Mouse (Mus musculus) retina, adult 2 months (tissue): ENCODE data around the gene Rad17.

Experiments
- DNase-seq: peaks from one replicate; pipeline ENCODE4 v3.0.0-alpha.2; 2012; ENCODE audit warnings: low read depth, low spot score

The Rad17 gene

DNA sequence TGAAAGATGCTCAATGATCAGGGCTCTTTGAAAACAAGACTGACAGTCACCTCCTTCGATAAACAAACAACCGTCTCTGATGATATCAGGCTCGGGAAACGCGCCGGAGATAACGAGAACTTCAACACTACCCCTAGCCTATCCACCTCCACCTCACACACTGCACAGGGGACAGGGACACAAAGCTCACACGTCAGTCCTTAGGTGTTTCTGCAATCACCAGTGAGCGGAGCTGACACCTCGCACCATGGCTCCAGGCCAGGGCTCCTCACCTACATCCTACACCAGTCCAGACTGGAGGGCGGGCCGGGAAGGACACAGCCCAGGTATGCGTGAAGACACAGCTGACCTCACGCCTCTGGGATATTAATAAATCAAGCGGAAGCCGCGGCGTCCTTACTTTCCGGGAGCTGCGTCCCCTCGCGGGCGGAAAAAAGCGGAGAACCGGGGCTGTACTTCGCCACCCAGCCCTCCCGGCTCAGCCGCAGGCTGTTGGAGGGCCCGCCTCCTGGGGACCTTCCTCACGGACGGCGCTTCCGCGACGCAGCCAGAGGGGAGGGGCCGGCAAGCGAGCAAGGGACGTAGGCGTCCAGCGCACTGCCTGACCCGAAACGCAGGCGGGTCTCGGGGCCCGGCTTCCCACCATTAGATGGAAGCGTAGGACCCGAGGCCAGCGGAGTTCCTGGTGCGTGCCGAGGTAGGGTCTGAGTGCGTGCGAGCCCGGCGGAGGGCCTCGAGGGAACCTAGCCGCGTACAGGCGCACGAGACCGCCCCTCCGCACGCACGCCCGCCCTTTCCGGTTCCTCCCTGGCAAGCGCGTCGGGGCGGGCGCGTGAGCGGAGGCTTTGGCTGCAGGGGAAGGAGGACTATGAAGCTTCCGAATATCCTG is at the start of gene Rad17, which contains the start of gene Ak6:
Gene Rad17, minus strand, starts transcription at position 502 of the 889 bp plus-strand sequence.
Gene Ak6, plus strand, starts transcription at position 430 of the 889 bp plus-strand sequence.
- peak; percentile 89 for DNase-seq

- DNase-seq = no peak
These were observed 48.0 kb upstream of the Rad17 start for GRCm38 (mm10) chr13:100698866-100699265.

DNA sequence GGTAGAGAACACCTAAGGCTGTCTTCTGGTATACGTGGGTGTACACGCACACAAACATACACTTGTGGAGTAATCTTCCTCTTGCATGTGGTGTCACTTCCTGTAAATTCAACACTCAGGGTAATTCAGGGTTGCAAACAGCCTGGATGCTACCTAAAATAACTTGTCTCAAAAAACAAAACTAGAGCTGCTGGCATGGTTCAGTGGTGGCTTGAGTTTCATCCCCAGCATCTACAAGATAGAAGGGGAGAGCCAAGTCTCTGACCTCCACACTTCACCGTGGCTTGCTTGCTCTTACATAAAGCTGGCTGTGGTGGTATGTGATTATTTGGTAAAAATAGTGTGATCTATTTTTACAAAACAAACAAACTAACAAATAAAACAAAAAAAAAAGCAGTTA is 46.7 kb upstream of the Rad17 start:
- DNase-seq = no peak

DNA sequence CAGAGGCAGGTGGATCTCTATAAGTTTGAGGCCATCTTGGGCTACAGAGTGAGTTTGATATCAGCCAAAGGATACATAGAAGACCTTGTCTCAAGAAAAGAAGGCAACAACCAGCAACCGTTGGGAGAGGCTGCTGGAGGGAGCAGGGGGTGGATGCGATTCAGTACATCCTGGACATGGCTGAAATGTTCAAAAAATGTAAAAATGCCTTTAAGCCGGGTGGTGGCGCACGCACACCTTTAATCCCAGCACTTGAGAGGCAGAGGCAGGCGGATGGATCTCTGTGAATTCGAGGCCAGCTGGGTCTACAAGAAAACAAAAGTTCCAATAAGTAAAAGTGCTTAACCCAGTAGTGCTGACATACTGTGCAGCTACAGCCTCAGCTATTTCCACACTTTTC is 36.7 kb upstream of the Rad17 start:
- DNase-seq = no peak

- DNase-seq = no peak
These were observed 33.5 kb upstream of the Rad17 start for GRCm38 (mm10) chr13:100684355-100684754.

GRCm38 (mm10) chr13:100682837-100683236 is 32.0 kb upstream of the Rad17 start:
- no peak for DNase-seq

- DNase-seq = no peak
These were observed 30.8 kb upstream of the Rad17 start for GRCm38 (mm10) chr13:100681615-100682014.

- no peak for DNase-seq
These were observed 25.2 kb upstream of the Rad17 start for GRCm38 (mm10) chr13:100675936-100676635.

DNA sequence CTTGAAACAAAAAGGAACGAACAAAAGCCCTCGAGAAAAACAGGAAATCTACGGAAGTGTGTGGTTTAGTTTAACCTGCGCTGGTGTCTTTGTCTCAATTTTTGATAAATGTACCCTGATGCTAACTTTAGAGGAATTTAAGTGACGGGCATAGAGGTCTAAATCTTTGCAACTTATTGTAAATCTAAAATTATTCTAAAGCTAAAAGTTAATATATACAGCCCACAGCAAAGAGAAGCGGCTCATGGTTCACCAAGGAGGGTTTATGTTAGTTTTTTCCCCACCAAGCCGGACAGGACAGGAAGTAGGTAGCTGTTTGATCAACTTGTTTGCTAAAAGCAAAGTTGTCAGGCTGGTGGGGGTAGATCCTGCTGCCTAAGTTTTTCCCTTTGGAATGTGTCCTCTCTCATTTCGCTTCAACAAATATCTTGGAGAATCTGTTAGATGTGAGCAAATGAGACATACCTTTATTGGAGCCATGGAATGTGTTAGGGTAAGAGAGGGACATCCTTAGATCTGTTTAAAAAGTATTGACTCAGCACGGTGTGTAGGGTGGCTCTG is 19.4 kb upstream of the Rad17 start:
- no peak for DNase-seq

DNA sequence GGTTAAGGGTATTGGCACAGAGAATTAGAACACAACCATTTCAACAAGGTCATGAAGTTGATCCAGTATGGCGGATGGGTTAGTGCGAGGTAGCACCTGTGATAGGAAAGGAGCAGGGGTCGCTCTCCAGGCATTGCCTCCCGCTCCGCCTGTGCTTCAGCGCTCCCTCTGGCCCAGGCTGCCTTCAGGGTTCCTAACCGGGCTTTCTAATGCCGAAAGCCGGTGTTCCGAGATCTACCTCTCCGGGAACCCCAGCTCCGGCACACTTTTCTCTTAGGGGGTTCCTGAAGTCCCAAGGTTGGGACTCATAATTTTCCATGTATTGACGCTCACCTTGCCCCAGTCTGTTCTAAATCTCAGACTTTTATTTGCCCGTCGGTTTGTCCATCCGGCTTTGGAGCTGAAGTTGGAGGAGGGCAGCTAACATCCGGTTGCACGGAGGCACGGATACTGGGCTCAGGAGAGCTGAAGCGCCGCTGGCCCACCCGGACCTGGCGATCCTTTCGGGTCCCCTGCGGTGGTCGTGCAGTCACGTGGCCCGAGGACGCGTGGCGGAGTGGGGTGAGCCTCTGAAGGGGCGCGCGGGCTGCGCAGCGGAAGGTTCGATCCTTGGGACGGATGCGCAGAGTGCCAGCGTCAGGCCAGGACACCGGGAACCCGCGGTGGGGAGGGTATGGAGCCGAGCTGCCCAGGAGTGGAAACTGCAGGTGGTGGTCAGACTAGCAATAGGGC is 18.6 kb upstream of the Rad17 start, which contains the start of gene Ccdc125:
Gene Ccdc125, plus strand, starts transcription at position 427 of the 732 bp plus-strand sequence.
- DNase-seq = no peak

GRCm38 (mm10) chr13:100659864-100660456 is 9.1 kb upstream of the Rad17 start:
- DNase-seq = peak; percentile 53

GRCm38 (mm10) chr13:100658091-100658490 is 7.2 kb upstream of the Rad17 start:
- no peak for DNase-seq

DNA sequence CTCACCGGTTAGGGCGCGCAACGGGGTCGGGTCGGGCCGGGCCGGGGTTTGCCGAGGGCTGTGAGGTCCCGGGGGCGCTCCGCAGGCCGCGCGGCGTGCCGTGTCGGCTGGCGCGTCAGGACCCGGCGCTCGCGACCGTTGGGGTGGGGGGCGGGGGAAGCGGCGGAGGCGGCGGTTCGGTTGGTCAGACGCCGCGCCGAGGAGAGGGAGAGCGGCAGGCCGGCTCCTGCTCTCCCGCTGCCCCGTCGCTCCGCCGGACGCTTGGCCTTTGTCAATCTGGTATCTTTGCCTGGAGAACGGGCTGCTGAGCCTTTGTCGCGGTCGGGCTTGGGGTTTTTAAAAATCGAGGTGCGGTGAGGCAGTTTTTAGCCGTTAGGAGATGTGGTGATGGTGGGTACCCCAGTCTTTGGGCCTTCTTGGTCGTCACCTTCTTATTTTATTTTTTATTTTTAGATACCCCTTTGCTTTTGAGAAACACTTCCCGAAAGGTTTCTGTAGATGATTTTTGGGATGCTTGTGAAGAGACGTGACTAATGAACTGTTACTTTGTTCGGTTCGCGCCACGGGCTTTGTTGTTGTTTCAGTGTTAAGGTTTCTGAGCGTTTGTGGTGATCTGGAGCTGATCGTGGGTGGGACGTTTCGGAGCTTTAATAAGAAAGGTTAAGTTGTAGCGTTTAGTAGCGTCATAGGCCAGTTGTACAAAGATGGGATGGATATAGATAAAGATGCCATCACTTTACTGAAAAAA is 762 bp upstream of the Rad17 start, which contains the start of gene Taf9:
Gene Taf9, plus strand, starts transcription at position 141 of the 748 bp plus-strand sequence.
- no peak for DNase-seq

DNA sequence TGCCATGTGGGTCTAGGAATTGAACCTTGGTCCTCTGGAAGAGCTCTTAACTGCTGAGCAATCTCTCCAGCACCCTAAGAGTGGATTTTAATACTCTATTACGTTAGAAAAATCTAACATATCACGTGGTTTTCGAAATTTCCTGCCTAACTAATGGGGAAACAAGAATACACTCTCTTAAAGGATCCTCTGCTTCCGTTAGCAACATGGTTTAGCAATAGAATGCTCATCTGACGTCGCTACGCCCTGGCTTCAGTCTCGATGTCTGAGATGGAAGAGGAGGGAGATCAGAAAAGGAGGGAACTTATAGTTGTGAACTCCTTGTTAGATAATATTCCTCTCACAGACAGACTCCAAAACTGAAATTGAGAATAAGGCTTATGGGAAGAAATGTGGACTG is 2.6 kb downstream of the Rad17 start:
- DNase-seq = no peak

DNA sequence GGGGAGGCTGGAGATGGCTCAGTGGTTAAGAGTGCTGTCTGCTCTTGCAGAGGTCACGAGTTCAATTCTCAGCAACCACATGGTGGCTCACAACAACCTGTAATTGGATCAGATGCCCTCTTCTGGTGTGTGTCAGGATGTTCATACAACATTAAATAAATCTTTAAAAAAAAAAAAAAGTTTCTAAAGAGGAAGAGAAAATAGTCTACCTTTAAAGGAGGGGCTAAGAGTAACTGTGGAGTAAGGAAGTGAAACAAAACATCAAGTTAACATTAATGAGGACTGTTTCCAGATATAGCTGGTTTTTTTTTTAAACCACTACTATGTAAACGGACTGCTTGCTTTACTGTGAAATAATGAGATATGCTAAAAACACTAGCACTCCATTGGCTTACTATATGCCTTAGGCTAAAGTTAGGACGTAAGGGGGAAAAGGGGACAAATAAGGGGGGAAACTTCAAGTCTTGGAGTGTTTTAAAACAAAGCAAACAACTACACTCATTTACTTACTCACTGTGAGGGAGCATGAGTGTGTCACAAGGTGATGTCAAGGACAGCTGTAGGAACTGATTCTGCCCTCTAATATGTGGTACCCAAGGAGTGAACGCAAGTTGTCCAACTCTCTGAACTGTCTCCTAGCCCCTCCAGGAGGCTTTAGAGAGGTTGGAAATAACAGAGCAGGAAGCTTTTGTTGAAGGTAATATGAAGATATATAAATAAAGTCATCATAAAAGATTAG is 8.2 kb downstream of the Rad17 start:
- DNase-seq = no peak

DNA sequence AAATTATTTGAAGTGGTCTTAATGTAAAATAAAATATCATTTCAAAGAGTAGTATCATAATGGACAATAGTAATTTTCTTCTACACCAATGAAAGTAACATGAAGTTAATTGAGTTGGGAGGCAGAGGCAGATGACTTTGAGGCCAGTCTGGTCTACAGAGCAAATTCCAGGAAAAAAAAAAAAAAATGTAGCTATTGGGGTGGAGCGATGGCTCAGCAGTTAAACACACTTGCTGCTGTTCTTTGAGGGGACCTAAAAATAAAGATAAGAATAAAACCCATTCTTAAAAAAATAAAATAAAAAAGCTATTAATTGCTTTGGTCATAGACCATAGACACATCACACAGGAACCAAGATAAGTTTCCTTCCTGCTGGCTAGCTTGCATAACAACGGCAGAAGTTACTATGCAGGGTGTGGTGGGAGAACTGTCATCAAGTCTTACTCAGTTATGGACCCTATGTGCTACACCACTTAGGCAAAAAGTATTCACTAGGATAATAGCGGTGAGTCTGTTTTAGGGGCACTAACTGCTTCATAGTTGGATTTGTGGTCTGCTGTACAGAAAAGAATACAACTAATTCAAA is 16.7 kb downstream of the Rad17 start:
- no peak for DNase-seq

DNA sequence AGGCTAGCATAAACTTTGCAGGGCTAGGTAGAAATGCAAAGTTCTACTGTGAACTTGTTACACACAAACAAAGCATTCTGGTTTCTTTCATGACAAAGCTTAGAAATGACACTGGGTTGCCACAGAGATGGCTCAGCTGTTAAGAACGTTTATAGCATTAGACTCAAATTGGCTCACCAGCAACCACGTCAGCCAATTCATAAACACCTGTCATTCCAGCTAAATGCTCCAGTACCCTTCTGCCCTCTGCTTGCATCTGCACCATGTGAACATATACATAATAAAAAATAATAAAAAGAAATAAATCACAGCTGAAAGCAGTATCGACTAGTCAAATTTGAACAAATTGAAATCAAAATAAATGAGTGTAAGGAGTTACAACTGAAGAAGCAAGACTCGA is 28.6 kb downstream of the Rad17 start:
- DNase-seq = no peak

DNA sequence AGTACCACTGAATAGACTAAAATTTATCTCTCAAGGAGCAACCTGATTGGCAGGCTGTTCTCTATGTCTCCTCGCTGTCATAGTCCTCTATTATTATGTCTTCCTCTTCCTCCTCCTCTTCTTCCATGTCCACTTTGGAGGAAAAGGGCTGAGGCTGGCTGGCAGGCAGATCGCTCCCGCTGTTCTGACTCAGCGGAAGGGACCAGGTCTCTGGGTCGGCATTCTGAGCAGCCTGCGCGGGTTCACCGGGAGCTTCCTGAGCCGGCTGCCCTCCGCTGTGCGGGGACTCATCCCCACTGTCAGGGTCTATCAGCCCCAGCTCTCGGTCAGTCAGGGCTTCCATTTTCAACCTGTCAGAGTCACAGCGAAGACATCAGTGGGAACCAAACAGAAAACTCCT is 33.3 kb downstream of the Rad17 start:
- no peak for DNase-seq
